Mouse (Mus musculus) bone marrow macrophage, adult 2 months (primary cell): ENCODE measurements at regions not wholly inside any gene's neighbourhood (a gene's known extent, or its start where the extent isn't known, plus 50 kb on each side); places are given as distances from the start of the nearest gene placed in this dataset.
A peak's percentile ranks its signal among the peaks of the same experiment; 100 is the strongest.
"Not testable (repeated sequence)": the region's sequence is repeated elsewhere in the genome, so short reads cannot be mapped to it uniquely, and the experiment has no call there.

Source experiments
- H3K27ac ChIP-seq: 2 replicates; pipeline ENCODE4 v1.5.1; 2012; ENCODE audit warnings: low read depth, low read length; ENCODE audit not compliant: insufficient read depth
- H3K4me1 ChIP-seq: 2 replicates; pipeline ENCODE4 v1.6.1; 2012; ENCODE audit warnings: low read length; ENCODE audit not compliant: control insufficient read depth, insufficient read depth
- H3K4me3 ChIP-seq: 2 replicates; pipeline ENCODE4 v1.5.1; 2012; ENCODE audit warnings: mild to moderate bottlenecking, low read length, moderate library complexity; ENCODE audit not compliant: insufficient read depth
- CTCF ChIP-seq: IDR thresholded peaks from 2 replicates; pipeline ENCODE4 v1.5.1; 2012; ENCODE audit warnings: low read depth, mild to moderate bottlenecking, low read length, moderate library complexity
- POLR2A ChIP-seq: IDR thresholded peaks from 2 replicates; pipeline ENCODE4 v1.6.1; 2012; ENCODE audit warnings: mild to moderate bottlenecking, low read depth, low read length, borderline replicate concordance

- Histone ChIP-seq H3K27ac (peak overlapping the region; percentile 91), H3K4me3 (peak overlapping the region; percentile 21), H3K4me1 (peaks cover 35% of the 10 kb centered on the region)
- TF ChIP-seq CTCF, result no peak
- TF ChIP-seq POLR2A, result no peak
Observed at GRCm38 (mm10) chr15:59728817-59729560, 287.4 kb downstream of the 4933412E24Rik start.

- Histone ChIP-seq H3K27ac (peak overlapping the region; percentile 91), H3K4me1 (peaks cover 35% of the 10 kb centered on the region), H3K4me3 (peak overlapping the region; percentile 21)
- TF ChIP-seq POLR2A (no peak), CTCF (no peak)
Observed at GRCm38 (mm10) chr15:59728131-59728601, 288.2 kb downstream of the 4933412E24Rik start.

GRCm38 (mm10) chr15:59725881-59726280 lies 290.5 kb downstream of the 4933412E24Rik start:
- Histone ChIP-seq H3K4me3 (no peak overlapping the region), H3K27ac (no peak overlapping the region), H3K4me1 (peaks cover 55% of the 10 kb centered on the region)
- TF ChIP-seq CTCF, result no peak
- no peak for TF ChIP-seq POLR2A

- no peak overlapping the region for H3K27ac ChIP-seq
- no peak for TF ChIP-seq POLR2A
- TF ChIP-seq CTCF, result no peak
- H3K4me1 ChIP-seq, result peaks cover 64% of the 10 kb centered on the region
- H3K4me3 ChIP-seq, result no peak overlapping the region
Observed at GRCm38 (mm10) chr15:59722661-59723413, 293.6 kb downstream of the 4933412E24Rik start.

GRCm38 (mm10) chr15:59721420-59721819 lies 295.0 kb downstream of the 4933412E24Rik start:
- H3K27ac ChIP-seq, result peak overlapping the region; percentile 74
- H3K4me3 ChIP-seq, result no peak overlapping the region
- TF ChIP-seq POLR2A, result no peak
- TF ChIP-seq CTCF, result no peak
- H3K4me1 ChIP-seq, result peaks cover 64% of the 10 kb centered on the region

GRCm38 (mm10) chr15:59721018-59721417 lies 295.4 kb downstream of the 4933412E24Rik start:
- peak overlapping the region; percentile 74 for H3K27ac ChIP-seq
- H3K4me3 ChIP-seq, result no peak overlapping the region
- no peak for TF ChIP-seq POLR2A
- 0 out of 2 replicates have a peak, but pooled peaks have one; percentile 5 for TF ChIP-seq CTCF
- peaks cover 62% of the 10 kb centered on the region for H3K4me1 ChIP-seq

- TF ChIP-seq CTCF, result no peak
- no peak for TF ChIP-seq POLR2A
- no peak overlapping the region for H3K27ac ChIP-seq
- H3K4me3 ChIP-seq, result no peak overlapping the region
- peaks cover 55% of the 10 kb centered on the region for H3K4me1 ChIP-seq
Observed at GRCm38 (mm10) chr15:59720149-59720548, 296.3 kb downstream of the 4933412E24Rik start.

GRCm38 (mm10) chr15:59719383-59720128 lies 296.9 kb downstream of the 4933412E24Rik start:
- not testable (repeated sequence) for H3K27ac ChIP-seq, H3K4me3 ChIP-seq
- H3K4me1 ChIP-seq, result peaks cover 55% of the 10 kb centered on the region

GRCm38 (mm10) chr15:59716872-59717271 lies 299.5 kb downstream of the 4933412E24Rik start:
- peaks cover 56% of the 10 kb centered on the region for H3K4me1 ChIP-seq
- no peak overlapping the region for H3K4me3 ChIP-seq
- TF ChIP-seq POLR2A (no peak), CTCF (no peak)
- H3K27ac ChIP-seq, result peak overlapping the region; percentile 33

GRCm38 (mm10) chr15:59715951-59716350 lies 300.5 kb downstream of the 4933412E24Rik start:
- no peak overlapping the region for H3K27ac ChIP-seq
- H3K4me3 ChIP-seq, result no peak overlapping the region
- TF ChIP-seq POLR2A (no peak), CTCF (no peak)
- peaks cover 49% of the 10 kb centered on the region for H3K4me1 ChIP-seq
